Mouse (Mus musculus) C2C12 (cell line): Measurements from ENCODE around the gene Trim38.

Source experiments
- CTCF ChIP-seq: IDR thresholded peaks from one replicate; pipeline ENCODE4 v1.5.1; 2011; ENCODE audit not compliant: control insufficient read depth, insufficient read depth, insufficient read length
- MYOD1 ChIP-seq: IDR thresholded peaks from one replicate; pipeline ENCODE4 v1.6.1; 2011; ENCODE audit warnings: low read depth; ENCODE audit not compliant: control insufficient read depth, insufficient read length
- MYOG ChIP-seq: IDR thresholded peaks from one replicate; pipeline ENCODE4 v1.6.1; 2011; ENCODE audit not compliant: control insufficient read depth, insufficient read length; ENCODE audit errors: extremely low read depth

GRCm38 (mm10) chr13:23804532-23804931 lies 34.8 kb downstream of the Trim38 start:
- TF ChIP-seq CTCF, result no peak
- TF ChIP-seq MYOD1, result no peak
- TF ChIP-seq MYOG, result no peak
